Mouse (Mus musculus) midbrain, embryonic 10.5 days (tissue): Measurements from ENCODE around the gene Smyd2. TPM values are rescaled to one million over a fixed set of nuclear protein-coding genes. Genes with fewer than 3 reads are reported as not detected.

Experiments
- DNase-seq: peaks from one replicate; pipeline ENCODE4 v3.0.0-alpha.2; 2017; ENCODE audit warnings: low spot score
- H3K27ac ChIP-seq: fragments of 300-500 bp; sonication (generic); replicated peaks from 2 replicates; pipeline ENCODE4 v1.5.1; 2016; ENCODE audit warnings: mild to moderate bottlenecking
- H3K27me3 ChIP-seq: fragments of 300-500 bp; sonication (generic); 2 replicates; pipeline ENCODE4 v1.6.1; 2016; ENCODE audit warnings: low read depth, mild to moderate bottlenecking; ENCODE audit not compliant: poor library complexity, severe bottlenecking
- H3K36me3 ChIP-seq: fragments of 300-500 bp; sonication (generic); 2 replicates; pipeline ENCODE4 v1.6.1; 2016; ENCODE audit warnings: mild to moderate bottlenecking, moderate library complexity
- H3K4me1 ChIP-seq: fragments of 300-500 bp; sonication (generic); 2 replicates; pipeline ENCODE4 v1.6.1; 2016
- H3K4me3 ChIP-seq: fragments of 300-500 bp; sonication (generic); 2 replicates; pipeline ENCODE4 v1.5.1; 2016; ENCODE audit warnings: mild to moderate bottlenecking, moderate library complexity
- H3K9me3 ChIP-seq: fragments of 300-500 bp; sonication (generic); replicated peaks from 2 replicates; pipeline ENCODE4 v1.6.1; 2016; ENCODE audit warnings: mild to moderate bottlenecking
- WGBS: fragments of 180-500 bp; shearing (Covaris S2); methylation state at CpG from one replicate; pipeline ENCODE4 v1.1.7; 2016; 5-methylcytosine and 5-hydroxymethylcytosine counted together
- polyA plus RNA-seq: library from polyadenylated mRNA; unstranded; fragments of >200 nt; fragmentation: Nextera tagmentation; extraction: Ambion mirVana; gene quantifications from 2 replicates; pipeline ENCODE4 v1.2.1, GENCODE M21; 2016

Smyd2 gene
- polyA plus RNA-seq, 1 experiment from 2014 or later, result 68.3 TPM

DNA sequence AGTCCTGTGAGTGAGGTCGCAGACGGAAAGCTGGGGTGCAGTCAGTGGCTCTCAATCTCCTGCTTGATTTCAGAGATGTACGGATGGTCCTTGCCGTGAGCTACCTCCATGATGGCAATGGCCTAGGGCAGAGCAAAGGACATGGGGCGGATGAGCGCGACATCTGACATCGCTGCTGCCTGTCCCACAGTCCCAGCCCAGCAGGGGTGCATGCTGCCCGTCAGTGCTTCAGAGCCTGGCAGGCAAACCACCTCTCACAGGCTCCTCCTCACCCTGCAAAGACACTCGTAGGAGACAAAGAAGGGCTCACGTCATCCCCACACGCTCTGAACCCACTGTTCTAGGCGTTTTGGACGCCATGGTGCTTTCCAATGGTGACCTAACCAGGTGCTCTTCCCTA, 41.4 kb downstream of the Smyd2 start:
- DNase-seq, result no peak
- Histone ChIP-seq H3K4me1 (peaks cover 32% of the 10 kb centered on the region), H3K4me3 (no peak overlapping the region), H3K36me3 (0 out of 2 replicates have a peak, but pooled peaks cover 5% of the 10 kb centered on the region), H3K9me3 (no peaks in the 10 kb centered on the region), H3K27me3 (no peaks in the 10 kb centered on the region), H3K27ac (no peak overlapping the region; the same call in 1 of the 2 replicates)
- WGBS, result 79% methylated on average over 14 of the region's 14 CpGs

DNA sequence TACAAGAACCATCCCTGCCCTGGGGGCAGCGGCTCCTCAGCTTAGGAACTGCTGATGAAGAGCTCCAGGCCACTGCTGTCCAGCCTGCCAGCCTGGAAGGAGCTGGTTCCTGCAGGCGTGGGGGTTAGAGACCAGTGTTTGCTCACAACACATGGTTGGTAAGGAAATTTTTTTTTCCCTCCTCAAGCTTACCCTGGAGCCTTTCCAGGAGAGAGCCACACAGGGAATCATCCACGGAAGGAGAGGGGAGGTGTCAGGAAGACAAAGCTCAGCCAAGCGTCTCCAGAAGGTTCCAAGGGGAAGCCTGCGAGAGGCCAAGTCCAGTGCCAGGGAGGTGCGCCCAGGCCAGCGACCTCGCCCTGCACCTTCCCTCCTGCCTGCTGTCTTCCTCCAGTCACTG, 42.2 kb downstream of the Smyd2 start:
- 0 out of 2 replicates have a peak overlapping the region, but pooled peaks have one; percentile 28 for H3K27ac ChIP-seq
- H3K4me3 ChIP-seq, result no peak overlapping the region
- no peaks in the 10 kb centered on the region for H3K27me3 ChIP-seq

DNA sequence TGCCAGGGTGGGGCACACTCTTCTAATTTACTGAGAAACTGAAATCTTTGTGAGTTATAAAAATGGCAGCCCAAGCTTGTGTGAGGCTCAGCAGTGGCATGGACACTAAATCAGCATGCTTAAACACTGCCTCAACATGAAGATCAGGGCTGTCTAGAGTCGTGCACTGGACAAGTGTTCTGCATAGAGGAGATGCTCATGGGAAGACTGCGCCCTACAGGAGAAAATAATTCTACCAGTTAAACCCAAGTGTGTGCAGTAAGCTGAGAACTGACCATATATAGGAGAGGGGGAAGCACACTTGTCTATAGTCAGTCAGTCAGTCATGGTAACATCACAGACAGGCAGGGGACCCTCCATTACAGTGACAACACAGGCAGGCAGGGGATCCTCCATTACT, 43.0 kb downstream of the Smyd2 start:
- Histone ChIP-seq H3K27me3 (no peaks in the 10 kb centered on the region), H3K4me1 (peaks cover 27% of the 10 kb centered on the region), H3K9me3 (no peaks in the 10 kb centered on the region), H3K27ac (no peak overlapping the region), H3K4me3 (no peak overlapping the region), H3K36me3 (0 out of 2 replicates have a peak, but pooled peaks cover 3% of the 10 kb centered on the region)
- no peak for DNase-seq
- 67% methylated on average over 2 of the region's 2 CpGs for WGBS

More for the DNA sequence above, 42.2 kb downstream of the Smyd2 start:
- H3K36me3 ChIP-seq, result 0 out of 2 replicates have a peak, but pooled peaks cover 3% of the 10 kb centered on the region
- no peaks in the 10 kb centered on the region for H3K9me3 ChIP-seq
- DNase-seq, result no peak
- WGBS, result 82% methylated on average over 8 of the region's 8 CpGs
- H3K4me1 ChIP-seq, result peaks cover 35% of the 10 kb centered on the region

DNA sequence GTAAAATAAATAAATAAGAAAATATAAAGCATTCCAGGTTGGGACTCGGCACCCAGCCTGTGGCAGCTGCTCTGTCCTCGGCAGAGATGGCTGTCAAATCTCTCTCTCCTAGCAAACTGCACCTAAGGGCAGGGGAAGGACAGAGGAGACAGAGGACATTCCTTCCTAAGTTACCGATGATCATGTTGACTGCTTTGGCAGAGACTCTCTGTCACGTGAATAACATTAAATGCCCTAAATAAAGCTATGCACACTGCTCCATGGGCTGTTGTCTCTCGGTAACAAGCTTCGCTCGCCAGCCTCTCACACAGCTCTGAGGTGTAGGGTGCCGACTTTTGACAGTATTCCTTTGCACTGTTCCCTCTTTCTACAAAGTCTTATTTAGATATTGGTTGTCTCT, 46.0 kb downstream of the Smyd2 start:
- no peak overlapping the region for H3K4me3 ChIP-seq
- no peak for DNase-seq
- peaks cover 12% of the 10 kb centered on the region for H3K4me1 ChIP-seq
- H3K9me3 ChIP-seq, result no peaks in the 10 kb centered on the region
- H3K27ac ChIP-seq, result no peak overlapping the region
- no peaks in the 10 kb centered on the region for H3K36me3 ChIP-seq
- WGBS, result 86% methylated on average over 8 of the region's 8 CpGs
- no peaks in the 10 kb centered on the region for H3K27me3 ChIP-seq

DNA sequence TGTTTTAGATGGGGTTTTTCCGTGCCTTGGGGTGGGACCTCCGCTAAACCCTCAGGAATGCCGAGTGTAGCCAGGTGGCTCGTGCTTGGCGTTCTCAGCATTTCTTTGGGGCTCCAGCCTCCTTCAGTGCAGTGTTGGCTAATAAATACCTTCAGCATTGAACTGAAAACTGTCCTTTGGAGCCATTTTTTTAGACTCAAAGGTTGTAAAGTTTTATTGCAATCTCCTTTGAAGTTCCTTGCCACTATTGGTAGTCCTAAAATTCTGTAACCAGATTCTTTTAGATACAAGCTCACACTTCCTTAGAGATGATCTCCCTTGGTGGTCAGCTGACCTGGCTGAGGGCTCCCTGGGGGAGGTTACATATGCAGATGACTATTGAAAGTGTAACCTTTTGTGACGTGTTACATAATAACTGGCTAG, 46.7 kb downstream of the Smyd2 start:
- Histone ChIP-seq H3K27ac (no peak overlapping the region), H3K4me1 (peaks cover 12% of the 10 kb centered on the region), H3K36me3 (peaks cover 4% of the 10 kb centered on the region), H3K27me3 (no peaks in the 10 kb centered on the region), H3K4me3 (no peak overlapping the region), H3K9me3 (no peaks in the 10 kb centered on the region)
- 41% methylated on average over 6 of the region's 6 CpGs for WGBS
- no peak for DNase-seq

DNA sequence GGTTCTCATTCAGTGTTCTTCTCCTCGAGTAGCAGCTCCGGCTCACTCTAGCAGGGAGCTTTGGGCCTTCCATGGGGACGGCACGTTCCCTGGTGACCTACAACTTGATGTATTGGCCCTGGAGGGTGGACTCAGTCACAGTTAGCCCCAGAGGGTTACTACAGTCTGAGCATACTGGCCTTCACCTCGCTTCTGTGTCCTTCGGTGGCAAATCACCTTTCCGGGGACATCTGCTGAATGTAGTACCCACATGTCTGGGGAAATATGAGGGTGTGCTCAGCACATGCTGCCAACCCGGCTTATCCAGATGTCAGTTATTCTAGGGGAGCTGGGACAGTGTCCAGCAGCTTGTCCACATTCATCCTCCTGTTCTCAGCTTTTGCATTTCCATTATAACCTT, 48.6 kb downstream of the Smyd2 start:
- peaks cover 7% of the 10 kb centered on the region for H3K4me1 ChIP-seq
- no peak for DNase-seq
- H3K27me3 ChIP-seq, result no peaks in the 10 kb centered on the region
- no peak overlapping the region for H3K4me3 ChIP-seq
- WGBS, result 89% methylated on average over 8 of the region's 8 CpGs
- H3K9me3 ChIP-seq, result no peaks in the 10 kb centered on the region
- H3K36me3 ChIP-seq, result peaks cover 15% of the 10 kb centered on the region
- H3K27ac ChIP-seq, result no peak overlapping the region

DNA sequence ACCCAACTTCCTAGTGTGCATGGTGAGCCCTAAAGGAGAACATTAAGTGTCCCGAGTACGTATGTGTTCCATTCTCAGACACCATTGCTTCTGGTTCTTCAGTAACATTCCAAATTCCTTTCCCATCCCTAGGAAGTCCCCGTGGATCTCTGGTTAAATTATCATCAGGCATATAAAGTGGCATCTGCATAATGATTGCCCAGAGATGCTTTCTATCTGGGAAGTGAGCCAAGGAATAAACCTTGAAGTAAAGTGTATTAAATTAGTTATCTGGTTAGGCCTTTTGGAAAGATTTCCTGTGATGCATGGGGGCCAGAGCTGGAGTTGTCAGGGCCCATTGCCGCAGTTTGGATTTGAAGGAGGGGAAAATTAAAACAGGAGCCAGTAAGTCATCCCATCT, 50.1 kb downstream of the Smyd2 start:
- Histone ChIP-seq H3K27ac (no peak overlapping the region), H3K4me3 (no peak overlapping the region), H3K9me3 (no peaks in the 10 kb centered on the region), H3K36me3 (peaks cover 15% of the 10 kb centered on the region), H3K4me1 (peaks cover 13% of the 10 kb centered on the region), H3K27me3 (no peaks in the 10 kb centered on the region)
- WGBS, result 95% methylated on average over 4 of the region's 4 CpGs
- no peak for DNase-seq

DNA sequence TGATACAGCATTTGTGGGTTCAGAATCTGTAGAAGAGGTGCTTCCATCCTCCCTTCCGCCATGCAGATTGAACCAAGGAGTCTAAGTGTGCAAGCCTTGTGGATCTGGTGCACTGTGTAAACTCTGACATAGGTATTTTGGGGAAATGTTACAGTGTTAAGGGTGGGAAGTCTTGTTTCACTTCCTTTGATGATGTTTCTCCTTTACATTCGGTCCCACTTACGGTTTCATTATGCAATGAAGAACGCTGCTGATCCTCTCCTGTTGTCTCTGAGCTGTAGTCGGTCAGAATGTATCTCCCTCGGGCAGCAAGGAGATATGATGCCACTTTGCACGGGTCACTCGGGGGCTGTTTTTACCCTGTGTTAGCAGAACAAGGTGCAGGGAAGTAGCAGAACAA, 50.5 kb downstream of the Smyd2 start:
- Histone ChIP-seq H3K4me3 (no peak overlapping the region), H3K27ac (no peak overlapping the region), H3K36me3 (peaks cover 15% of the 10 kb centered on the region), H3K4me1 (peaks cover 14% of the 10 kb centered on the region), H3K9me3 (no peaks in the 10 kb centered on the region), H3K27me3 (no peaks in the 10 kb centered on the region)
- no peak for DNase-seq
- WGBS, result 96% methylated on average over 8 of the region's 8 CpGs

DNA sequence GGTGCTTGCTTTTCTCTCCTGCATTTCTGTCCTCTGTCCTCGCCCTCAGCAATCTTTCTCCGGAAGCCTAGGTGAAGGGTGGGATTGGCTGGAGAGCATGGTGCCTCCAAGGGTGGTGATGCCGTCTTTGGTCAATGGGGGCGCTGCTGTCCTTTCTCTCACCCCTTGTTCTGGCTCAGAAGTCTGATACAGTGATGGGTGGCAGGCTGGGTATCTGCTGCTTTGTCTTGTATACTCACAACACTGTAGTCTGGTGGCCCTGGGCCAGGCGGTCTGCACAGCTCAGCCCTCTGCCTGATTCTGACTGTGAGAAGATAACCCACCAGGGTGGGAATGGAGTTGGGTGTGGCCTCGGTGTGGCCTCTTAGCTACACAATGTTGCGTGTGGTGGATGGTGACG, 51.6 kb downstream of the Smyd2 start:
- 80% methylated on average over 8 of the region's 8 CpGs for WGBS
- H3K9me3 ChIP-seq, result no peaks in the 10 kb centered on the region
- peaks cover 13% of the 10 kb centered on the region for H3K4me1 ChIP-seq
- no peak for DNase-seq
- H3K27ac ChIP-seq, result no peak overlapping the region
- H3K4me3 ChIP-seq, result no peak overlapping the region
- H3K36me3 ChIP-seq, result peaks cover 15% of the 10 kb centered on the region
- H3K27me3 ChIP-seq, result no peaks in the 10 kb centered on the region

DNA sequence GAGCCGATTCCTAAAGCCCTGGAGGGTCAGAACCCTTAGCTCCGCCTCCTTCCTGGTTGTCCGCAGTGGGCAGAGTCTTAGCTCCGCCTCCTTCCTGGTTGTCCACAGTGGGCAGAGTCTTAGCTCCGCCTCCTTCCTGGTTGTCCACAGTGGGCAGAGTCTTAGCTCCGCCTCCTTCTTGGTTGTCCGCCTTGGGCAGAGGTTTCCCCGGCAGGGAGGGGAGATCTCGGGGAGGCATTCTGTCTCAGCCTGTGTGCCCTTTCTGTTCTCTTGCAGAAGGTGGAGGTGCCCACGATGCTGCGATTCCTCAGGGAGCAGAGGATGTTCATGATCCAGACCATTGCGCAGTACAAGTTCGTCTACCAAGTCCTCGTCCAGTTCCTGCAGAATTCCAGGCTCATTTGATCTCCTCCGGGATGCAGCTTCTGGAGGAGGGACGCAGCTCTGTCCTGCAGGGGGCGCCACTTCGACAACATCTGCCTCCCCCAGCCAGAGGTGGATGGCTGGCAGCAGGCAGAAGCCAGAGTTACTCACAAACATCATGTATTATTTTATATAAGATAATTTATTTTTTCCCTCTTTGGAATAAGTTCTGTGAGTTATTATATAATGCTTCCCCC, 52.4 kb downstream of the Smyd2 start:
- Histone ChIP-seq H3K27ac (no peak overlapping the region), H3K36me3 (peaks cover 20% of the 10 kb centered on the region), H3K27me3 (no peaks in the 10 kb centered on the region), H3K4me3 (no peak overlapping the region), H3K4me1 (peaks cover 7% of the 10 kb centered on the region), H3K9me3 (no peaks in the 10 kb centered on the region)
- 91% methylated on average over 18 of the region's 18 CpGs for WGBS
- DNase-seq, result no peak

DNA sequence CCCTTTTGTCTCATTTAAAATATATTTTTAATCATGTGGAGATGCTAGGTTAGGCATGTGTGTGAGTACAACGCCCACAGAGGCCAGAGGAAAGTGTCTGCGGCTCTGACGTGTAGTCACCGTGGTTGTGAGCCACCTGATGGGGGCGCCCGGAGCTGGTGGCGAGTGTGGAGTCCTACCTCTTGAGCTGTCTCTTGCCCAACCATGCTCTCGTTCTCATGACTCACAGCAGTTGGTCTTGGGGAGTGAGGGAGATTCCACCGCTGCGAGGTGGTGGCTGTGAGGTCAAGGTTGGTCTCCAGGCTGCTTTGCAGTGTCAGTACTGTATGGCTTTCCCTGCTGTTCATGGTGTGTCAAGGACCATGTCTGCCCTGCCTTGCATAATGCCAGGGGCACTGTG, 54.1 kb downstream of the Smyd2 start:
- no peaks in the 10 kb centered on the region for H3K9me3 ChIP-seq
- H3K27ac ChIP-seq, result no peak overlapping the region
- 86% methylated on average over 10 of the region's 10 CpGs for WGBS
- DNase-seq, result no peak
- H3K36me3 ChIP-seq, result peaks cover 25% of the 10 kb centered on the region
- H3K4me3 ChIP-seq, result no peak overlapping the region
- peaks cover 7% of the 10 kb centered on the region for H3K4me1 ChIP-seq
- no peaks in the 10 kb centered on the region for H3K27me3 ChIP-seq

DNA sequence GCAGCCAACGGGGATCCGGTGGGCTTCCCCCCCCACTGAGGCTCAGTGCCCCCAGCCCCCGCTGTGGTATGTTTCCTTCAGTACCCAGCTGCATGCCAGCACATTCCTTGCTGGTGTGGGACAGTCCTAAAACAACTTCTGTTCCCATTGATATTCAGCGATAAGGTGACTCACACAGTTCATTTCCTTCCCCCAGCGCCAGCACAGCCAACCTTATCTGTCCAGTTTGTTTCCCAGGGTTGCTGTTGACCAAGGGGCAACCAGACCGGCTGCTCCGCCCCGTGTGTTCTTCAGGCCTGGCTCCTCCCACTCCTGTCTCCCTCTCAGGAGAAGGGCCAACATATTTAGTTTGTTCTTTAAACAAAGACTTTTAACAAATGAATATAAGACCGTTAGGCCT, 54.7 kb downstream of the Smyd2 start:
- Histone ChIP-seq H3K36me3 (peaks cover 25% of the 10 kb centered on the region), H3K27ac (peak overlapping the region; percentile 61), H3K4me1 (peaks cover 7% of the 10 kb centered on the region), H3K27me3 (no peaks in the 10 kb centered on the region), H3K9me3 (no peaks in the 10 kb centered on the region), H3K4me3 (no peak overlapping the region)
- 80% methylated on average over 9 of the region's 9 CpGs for WGBS
- DNase-seq, result no peak

DNA sequence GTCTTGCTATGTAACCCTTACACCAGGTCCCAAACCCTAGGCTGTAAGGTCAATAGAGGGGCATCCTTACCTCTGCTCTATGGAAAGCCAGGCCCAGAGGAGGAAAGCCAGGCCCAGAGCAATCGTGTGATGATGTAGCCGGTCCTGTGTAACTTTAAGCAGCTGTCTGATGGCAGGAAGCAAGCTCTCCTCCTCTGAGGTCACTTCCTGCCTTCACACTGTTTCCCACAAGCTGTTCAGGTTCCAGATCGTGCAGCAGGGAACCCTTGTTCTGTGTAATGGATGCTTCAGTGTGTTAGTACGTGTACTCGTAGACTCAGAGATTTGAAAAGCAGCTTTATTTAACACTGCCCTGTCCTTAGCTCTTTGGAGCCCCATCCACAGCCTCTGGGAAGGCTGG, 55.1 kb downstream of the Smyd2 start:
- Histone ChIP-seq H3K4me1 (peaks cover 7% of the 10 kb centered on the region), H3K9me3 (no peaks in the 10 kb centered on the region), H3K4me3 (no peak overlapping the region), H3K27me3 (no peaks in the 10 kb centered on the region), H3K27ac (peak overlapping the region; percentile 61), H3K36me3 (peaks cover 25% of the 10 kb centered on the region)
- no peak for DNase-seq
- WGBS, result 88% methylated on average over 5 of the region's 5 CpGs
